Mouse (Mus musculus): ENCODE measurements around the gene Maml3.

GRCm38 (mm10) chr3:51745162-51745561 lies 359.7 kb downstream of the Maml3 start:
- no peak for TF ChIP-seq EP300 (IDR thresholded peaks at IDR 0.05; ENCODE audit: low read length)
- TF ChIP-seq POLR2A (IDR thresholded peaks at IDR 0.05; ENCODE audit: low read depth, low read length) = no peak
- no peak for TF ChIP-seq USF1 (IDR thresholded peaks at IDR 0.05; ENCODE audit: low read depth, low read length)
- no peak for TF ChIP-seq HCFC1 (IDR thresholded peaks at IDR 0.05; ENCODE audit: low read depth, low read length)
- TF ChIP-seq CTCF (conservative IDR thresholded peaks at IDR 0.05 in 1 of 2, IDR thresholded peaks at IDR 0.05 in 1 of 2; ENCODE audit: low read depth in 2 of 2, low read length in 2 of 2) = no peak
- TF ChIP-seq PAX5 (IDR thresholded peaks at IDR 0.05; ENCODE audit: low read length) = no peak
- TF ChIP-seq MAFK (IDR thresholded peaks at IDR 0.05; ENCODE audit: insufficient replicate concordance, low read length) = no peak
- TF ChIP-seq NELFE (IDR thresholded peaks at IDR 0.05; ENCODE audit: low read depth, low read length) = no peak
- no peak for TF ChIP-seq MAZ (IDR thresholded peaks at IDR 0.05; ENCODE audit: low read depth, low read length)
- no peak for TF ChIP-seq UBTF (IDR thresholded peaks at IDR 0.05; ENCODE audit: low read depth, low read length)

Data from CH12.LX (cell line).